22 mouse cellular contexts compared by ENCODE assay signal in genomic region chr6:86368479-86368878, GRCm38 (mm10). TPM values are rescaled to one million over a fixed set of nuclear protein-coding genes. Genes with fewer than 3 reads are reported as not detected.
"Had no signal": no experiment of that assay in that cellular context is flagged by ENCODE, and none has a peak within 500 bp of the region (broad histone marks: within the 10 kb centered on the region; RNA-seq: fewer than 3 reads in every experiment).

No protein-coding gene starts in this region.

- ATAC-seq: liver, postnatal 0 days; midbrain, embryonic 13.5 days had no signal

- H3K9me3 ChIP-seq: limb, embryonic 12.5 days; limb, embryonic 15.5 days; megakaryocyte, embryonic 14.5 days; midbrain, embryonic 10.5 days; midbrain, embryonic 13.5 days had no signal

- DNase-seq: kidney, adult 18-20 months; kidney, adult 9 months; kidney, postnatal 14 days; kidney, postnatal 4 days; left cerebral cortex, postnatal 4 days; liver, postnatal 0 days; lung, embryonic 14.5 days; lung, postnatal 10 days; lung, postnatal 36 days; right cerebral cortex, postnatal 25 days; thymus, postnatal 25 days had no signal

- H3K9ac ChIP-seq: limb, embryonic 12.5 days; limb, embryonic 15.5 days; liver, embryonic 14.5 days; liver, postnatal 0 days; lung, embryonic 14.5 days; midbrain, embryonic 13.5 days had no signal

- H3K4me2 ChIP-seq: limb, embryonic 12.5 days; limb, embryonic 15.5 days; liver, embryonic 11.5 days; lung, embryonic 14.5 days; midbrain, embryonic 13.5 days had no signal

- H3K27ac ChIP-seq: limb, embryonic 12.5 days; limb, embryonic 15.5 days; liver, embryonic 14.5 days; midbrain, embryonic 10.5 days; midbrain, embryonic 13.5 days; stomach, postnatal 0 days had no signal

- H3K4me3 ChIP-seq: limb, embryonic 12.5 days; limb, embryonic 15.5 days; megakaryocyte, embryonic 14.5 days; midbrain, embryonic 10.5 days; midbrain, embryonic 13.5 days had no signal

- H3K27me3 ChIP-seq: limb, embryonic 12.5 days; limb, embryonic 15.5 days; megakaryocyte, embryonic 14.5 days; midbrain, embryonic 13.5 days had no signal

RNA-seq across cellular contexts. Expression of gene Gm44790, which starts 58.0 kb away (rescaled TPM):
- polyA plus RNA-seq: kidney, embryonic 16.5 days; limb, embryonic 12.5 days; liver, embryonic 11.5 days; liver, postnatal 0 days; midbrain, embryonic 13.5 days; neural tube, embryonic 11.5 days; stomach, embryonic 14.5 days; stomach, postnatal 0 days had no signal
